21 mouse cellular contexts compared by ENCODE assay signal in the genomic region with DNA sequence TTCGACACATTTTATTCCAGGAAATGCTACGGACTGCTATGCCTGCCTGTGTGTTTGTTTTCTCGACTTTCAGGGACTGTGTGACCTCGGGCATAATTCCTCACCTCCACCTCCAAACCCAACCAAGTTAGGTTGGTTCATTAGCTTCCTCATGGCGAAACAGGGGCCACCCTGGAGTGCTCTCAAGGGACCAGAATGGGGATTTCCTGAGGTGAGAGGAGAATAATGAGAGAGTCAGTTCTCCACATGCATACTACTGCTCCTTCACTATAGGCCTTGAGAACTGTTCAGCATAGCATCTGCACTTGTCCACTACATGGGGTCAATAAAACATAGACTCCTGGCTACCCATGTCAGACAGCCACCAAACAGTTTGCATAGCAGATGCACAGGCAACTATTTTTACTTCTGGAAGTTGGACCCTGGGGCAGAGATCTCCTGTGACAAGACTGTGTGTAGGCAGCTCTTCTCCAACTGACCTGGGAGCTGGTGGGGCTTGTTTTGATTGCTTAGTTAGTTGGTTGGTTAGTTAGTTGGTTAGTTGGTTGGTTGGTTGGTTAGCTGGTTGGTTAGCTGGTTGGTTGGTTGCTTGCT.
A peak's percentile ranks its signal among the peaks of the same experiment; 100 is the strongest.
DNase-seq lines count a peak whose midpoint lies in the region; ATAC-seq lines count a peak whose summit lies in the region.
"Had no signal": no experiment of that assay in that cellular context is flagged by ENCODE, and none has a peak within 500 bp of the region (broad histone marks: within the 10 kb centered on the region; RNA-seq: fewer than 3 reads in every experiment).

No protein-coding gene starts in this region.

- no peak overlapping the region for H3K4me2 ChIP-seq in forebrain, embryonic 12.5 days
- H3K4me2 ChIP-seq in forebrain, embryonic 11.5 days (ENCODE audit: low read depth, low read length, severe bottlenecking), result no peak overlapping the region
- H3K4me2 ChIP-seq in liver, embryonic 15.5 days, result no peak overlapping the region
- H3K4me2 ChIP-seq: embryonic facial prominence, embryonic 12.5 days; embryonic facial prominence, embryonic 15.5 days; heart, embryonic 11.5 days; hindbrain, embryonic 12.5 days; hindbrain, embryonic 15.5 days had no signal

- DNase-seq in forebrain, embryonic 11.5 days (ENCODE audit: low spot score), result no peak
- DNase-seq in liver, result no peak
- DNase-seq in B cell, adult 2 months, result peak; percentile 18 to 24
- peak; percentile 44 for DNase-seq in splenic B cell, adult 2 months (ENCODE audit: low read depth, low spot score)
- DNase-seq in gastrocnemius, postnatal 25 days, result no peak
- DNase-seq: adrenal gland, adult 2 months; adrenal gland, postnatal 14 days; cerebellum, adult 11 months; cerebellum, adult 2 months; cerebellum, adult 9-11 months; cerebellum, postnatal 25 days; gastrocnemius, postnatal 10 days; heart, adult 11 months had no signal

- no peak for ATAC-seq in forebrain, embryonic 12.5 days (ENCODE audit: low FRiP score)
- no peak for ATAC-seq in forebrain, embryonic 11.5 days (replicated peaks; ENCODE audit: low FRiP score)
- ATAC-seq in liver, embryonic 15.5 days (ENCODE audit: insufficient read depth), result peak; percentile 45; the same call in 1 of the 2 replicates

- no peaks in the 10 kb centered on the region for H3K36me3 ChIP-seq in forebrain, embryonic 12.5 days (replicated peaks)
- H3K36me3 ChIP-seq in forebrain, embryonic 11.5 days (ENCODE audit: control insufficient read depth, insufficient read depth, low read length), result no peaks in the 10 kb centered on the region
- H3K36me3 ChIP-seq in liver, embryonic 15.5 days (replicated peaks), result no peaks in the 10 kb centered on the region
- no peaks in the 10 kb centered on the region for H3K36me3 ChIP-seq in splenic B cell, adult 2 months (ENCODE audit: control insufficient read depth, insufficient read depth, low read length, poor library complexity, severe bottlenecking)
- H3K36me3 ChIP-seq: embryonic facial prominence, embryonic 12.5 days; embryonic facial prominence, embryonic 15.5 days; hindbrain, embryonic 12.5 days; hindbrain, embryonic 15.5 days had no signal

- H3K27ac ChIP-seq in forebrain, embryonic 12.5 days, result peak overlapping the region; percentile 25; the same call in 1 of the 2 replicates
- no peak overlapping the region for H3K27ac ChIP-seq in forebrain, embryonic 11.5 days (ENCODE audit: low read depth, low read length)
- H3K27ac ChIP-seq in liver, embryonic 15.5 days (replicated peaks), result no peak overlapping the region
- H3K27ac ChIP-seq: embryonic facial prominence, embryonic 12.5 days; embryonic facial prominence, embryonic 15.5 days; forebrain, embryonic 13.5 days; hindbrain, embryonic 12.5 days; hindbrain, embryonic 15.5 days had no signal

- no peaks in the 10 kb centered on the region for H3K27me3 ChIP-seq in forebrain, embryonic 12.5 days
- no peaks in the 10 kb centered on the region for H3K27me3 ChIP-seq in forebrain, embryonic 11.5 days (ENCODE audit: control insufficient read depth, insufficient read depth, low read length)
- H3K27me3 ChIP-seq in liver, embryonic 15.5 days, result no peaks in the 10 kb centered on the region
- no peaks in the 10 kb centered on the region for H3K27me3 ChIP-seq in splenic B cell, adult 2 months (ENCODE audit: control insufficient read depth, insufficient read depth, low read length, poor library complexity, severe bottlenecking)
- H3K27me3 ChIP-seq: embryonic facial prominence, embryonic 12.5 days; embryonic facial prominence, embryonic 15.5 days; forebrain, embryonic 13.5 days; hindbrain, embryonic 12.5 days; hindbrain, embryonic 15.5 days had no signal

- H3K4me3 ChIP-seq in forebrain, embryonic 12.5 days (replicated peaks), result no peak overlapping the region
- H3K4me3 ChIP-seq in forebrain, embryonic 11.5 days (ENCODE audit: low read depth, low read length), result no peak overlapping the region
- H3K4me3 ChIP-seq in liver, embryonic 15.5 days (replicated peaks), result no peak overlapping the region
- H3K4me3 ChIP-seq: embryonic facial prominence, embryonic 12.5 days; embryonic facial prominence, embryonic 15.5 days; forebrain, embryonic 13.5 days; hindbrain, embryonic 12.5 days; hindbrain, embryonic 15.5 days had no signal

- H3K4me1 ChIP-seq in forebrain, embryonic 12.5 days, result peaks cover 9% of the 10 kb centered on the region; the same call in 1 of the 2 replicates
- H3K4me1 ChIP-seq in forebrain, embryonic 11.5 days (replicated peaks; ENCODE audit: control insufficient read depth, insufficient read depth, low read length), result 0 out of 2 replicates have a peak, but pooled peaks cover 2% of the 10 kb centered on the region
- H3K4me1 ChIP-seq in liver, embryonic 15.5 days (replicated peaks), result no peaks in the 10 kb centered on the region
- H3K4me1 ChIP-seq: embryonic facial prominence, embryonic 15.5 days; hindbrain, embryonic 12.5 days; hindbrain, embryonic 15.5 days had no signal

- H3K9me3 ChIP-seq in forebrain, embryonic 12.5 days, result peaks cover 3% of the 10 kb centered on the region; the same call in 1 of the 2 replicates
- peaks cover 3% of the 10 kb centered on the region; the same call in 1 of the 2 replicates for H3K9me3 ChIP-seq in forebrain, embryonic 11.5 days (ENCODE audit: control insufficient read depth, low read length)
- no peaks in the 10 kb centered on the region; the same call in 1 of the 2 replicates for H3K9me3 ChIP-seq in liver, embryonic 15.5 days (replicated peaks)
- H3K9me3 ChIP-seq: embryonic facial prominence, embryonic 12.5 days; embryonic facial prominence, embryonic 15.5 days; forebrain, embryonic 13.5 days; hindbrain, embryonic 15.5 days had no signal

- 87% methylated on average over 5 of the region's 5 CpGs for WGBS in forebrain, embryonic 12.5 days
- 89% methylated on average over 5 of the region's 5 CpGs for WGBS in forebrain, embryonic 11.5 days
- WGBS in liver, embryonic 15.5 days (ENCODE audit: insufficient replicate concordance), result 54% methylated on average over 5 of the region's 5 CpGs

- H3K9ac ChIP-seq in forebrain, embryonic 12.5 days, result no peak overlapping the region
- H3K9ac ChIP-seq in forebrain, embryonic 11.5 days (ENCODE audit: low read length), result no peak overlapping the region
- H3K9ac ChIP-seq in liver, embryonic 15.5 days, result no peak overlapping the region
- H3K9ac ChIP-seq: embryonic facial prominence, embryonic 12.5 days; embryonic facial prominence, embryonic 15.5 days; forebrain, embryonic 13.5 days; hindbrain, embryonic 12.5 days; hindbrain, embryonic 15.5 days had no signal

Comparison
In these comparisons a context has a peak if more than half of its experiments do, and no peak if none do; other contexts are left out.
1. DNase-seq: peak in B cell, adult 2 months (2 of 2) and splenic B cell, adult 2 months (single experiment); none in forebrain, embryonic 11.5 days (single experiment), liver (single experiment) and gastrocnemius, postnatal 25 days (single experiment).